Mouse (Mus musculus): Measurements from ENCODE around the gene Rcan2.

- no peak for TF ChIP-seq POLR2A (IDR thresholded peaks at IDR 0.05; ENCODE audit: borderline replicate concordance, extremely low read depth, insufficient read depth, insufficient read length, poor library complexity, severe bottlenecking)
- no peak for TF ChIP-seq CTCF (IDR thresholded peaks at IDR 0.05; ENCODE audit: borderline replicate concordance, extremely low read depth, insufficient read depth, insufficient read length)
These were observed 6.3 kb upstream of the Rcan2 start for GRCm38 (mm10) chr17:43794731-43795280.
